Mouse (Mus musculus) thymus, adult 2 months (tissue): ENCODE data around the gene Zfp189. TPM values are rescaled to one million over a fixed set of nuclear protein-coding genes. Genes with fewer than 3 reads are reported as not detected.

Experiments used
- DNase-seq: peaks from one replicate; pipeline ENCODE4 v3.0.0; 2021
- H3K27ac ChIP-seq: fragments of 200-500 bp; 2 replicates; pipeline ENCODE4 v1.5.1; 2012; ENCODE audit warnings: low read length, control low read depth; ENCODE audit not compliant: control insufficient read depth, insufficient read depth
- H3K27me3 ChIP-seq: fragments of 200-500 bp; 2 replicates; pipeline ENCODE4 v1.6.1; 2012; ENCODE audit warnings: mild to moderate bottlenecking, low read length, moderate library complexity, mixed read lengths; ENCODE audit not compliant: control insufficient read depth, insufficient read depth
- H3K36me3 ChIP-seq: fragments of 200-500 bp; 2 replicates; pipeline ENCODE4 v1.6.1; 2012; ENCODE audit warnings: mild to moderate bottlenecking, low read length, moderate library complexity; ENCODE audit not compliant: control insufficient read depth, insufficient read depth
- H3K4me1 ChIP-seq: fragments of 200-500 bp; replicated peaks from 2 replicates; pipeline ENCODE4 v1.6.1; 2012; ENCODE audit warnings: low read length; ENCODE audit not compliant: control insufficient read depth, insufficient read depth
- H3K4me3 ChIP-seq: fragments of 200-500 bp; 2 replicates; pipeline ENCODE4 v1.5.1; 2012; ENCODE audit warnings: mild to moderate bottlenecking, low read length, control low read depth, moderate library complexity; ENCODE audit not compliant: control insufficient read depth, insufficient read depth
- CTCF ChIP-seq: fragments of 200-500 bp; IDR thresholded peaks from 2 replicates; pipeline ENCODE4 v1.5.1; 2012; ENCODE audit warnings: mild to moderate bottlenecking, control low read depth, low read length, moderate library complexity, borderline replicate concordance; ENCODE audit not compliant: control insufficient read depth, poor library complexity, insufficient read depth; ENCODE audit errors: extremely low read depth
- POLR2A ChIP-seq: fragments of 200-500 bp; IDR thresholded peaks from 2 replicates; pipeline ENCODE4 v1.6.1; 2012; ENCODE audit warnings: mild to moderate bottlenecking, low read length, control low read depth, moderate library complexity; ENCODE audit not compliant: control insufficient read depth, poor library complexity, insufficient read depth; ENCODE audit errors: extremely low read depth
- WGBS: fragments of 180-500 bp; shearing (Covaris S2); methylation state at CpG from one replicate; pipeline ENCODE4 v1.1.7; 2018; 5-methylcytosine and 5-hydroxymethylcytosine counted together
- polyA plus RNA-seq: library from polyadenylated mRNA; depleted of rRNA; stranded (reverse); fragments of >200 nt; gene quantifications from 2 replicates; pipeline ENCODE4 v1.2.3, GENCODE M21; 2012

The Zfp189 gene
- polyA plus RNA-seq, 1 experiment = 1.9 TPM

GRCm38 (mm10) chr4:49535675-49536294 lies 14.8 kb downstream of the Zfp189 start:
- no peaks in the 10 kb centered on the region for H3K27me3 ChIP-seq
- no peak for DNase-seq
- TF ChIP-seq POLR2A (no peak), CTCF (no peak)
- no peak overlapping the region for H3K4me3 ChIP-seq
- H3K36me3 ChIP-seq = no peaks in the 10 kb centered on the region
- H3K27ac ChIP-seq = no peak overlapping the region
- WGBS = 91% methylated on average over 4 of the region's 4 CpGs
- H3K4me1 ChIP-seq = no peaks in the 10 kb centered on the region

DNA sequence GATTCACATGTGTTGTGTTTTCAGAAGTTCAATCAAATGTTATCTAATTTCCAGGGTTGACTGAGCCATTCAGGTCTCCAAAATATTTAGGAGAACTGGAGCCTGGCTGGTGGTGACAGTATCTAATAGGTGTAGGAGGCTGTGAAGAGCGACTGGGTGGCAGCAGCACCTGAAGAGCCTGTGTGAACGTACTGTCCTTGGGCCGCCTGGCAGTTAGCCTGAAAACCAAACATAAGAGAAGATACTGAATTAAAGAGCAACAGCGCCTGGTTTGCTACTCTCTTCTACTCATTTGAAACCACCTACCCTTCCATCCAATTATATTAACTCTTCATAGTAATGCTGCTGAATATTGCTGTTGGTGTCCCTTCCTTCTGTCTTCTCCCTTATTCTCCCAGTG lies 15.7 kb downstream of the Zfp189 start:
- TF ChIP-seq CTCF (no peak), POLR2A (no peak)
- no peak for DNase-seq
- Histone ChIP-seq H3K27ac (no peak overlapping the region), H3K4me3 (no peak overlapping the region), H3K4me1 (no peaks in the 10 kb centered on the region), H3K36me3 (no peaks in the 10 kb centered on the region), H3K27me3 (no peaks in the 10 kb centered on the region)
- WGBS = 97% methylated on average over 4 of the region's 4 CpGs

- Histone ChIP-seq H3K27me3 (no peaks in the 10 kb centered on the region), H3K36me3 (no peaks in the 10 kb centered on the region), H3K27ac (no peak overlapping the region), H3K4me1 (no peaks in the 10 kb centered on the region), H3K4me3 (no peak overlapping the region)
- TF ChIP-seq CTCF = no peak
- no peak for TF ChIP-seq POLR2A
- 64% methylated on average over 6 of the region's 6 CpGs for whole genome bisulfite sequencing
- DNase-seq = no peak
Observed at GRCm38 (mm10) chr4:49539665-49540064, 18.7 kb downstream of the Zfp189 start.

DNA sequence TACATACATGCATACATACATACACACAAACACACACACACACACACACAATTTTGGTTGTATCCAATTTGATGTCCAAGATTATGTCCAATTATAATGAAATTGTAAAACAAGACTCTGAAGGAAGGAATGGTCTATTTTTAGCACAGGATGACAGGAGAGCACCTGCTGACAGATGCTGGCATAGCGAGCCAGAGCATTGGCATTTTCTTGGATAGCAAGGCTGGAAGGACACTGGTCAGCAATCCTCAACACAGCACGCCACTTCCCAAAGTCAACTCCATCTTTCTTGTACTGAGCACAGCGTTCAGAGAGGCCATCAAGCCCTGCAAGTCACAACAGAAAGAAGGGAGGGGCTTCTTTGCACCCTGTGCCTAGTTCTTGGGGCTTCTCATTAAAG lies 20.0 kb downstream of the Zfp189 start:
- H3K36me3 ChIP-seq = no peaks in the 10 kb centered on the region
- no peaks in the 10 kb centered on the region for H3K4me1 ChIP-seq
- WGBS = 76% methylated on average over 3 of the region's 3 CpGs
- no peak for TF ChIP-seq CTCF
- no peak for TF ChIP-seq POLR2A
- DNase-seq = no peak
- H3K27me3 ChIP-seq = no peaks in the 10 kb centered on the region
- H3K27ac ChIP-seq = no peak overlapping the region
- H3K4me3 ChIP-seq = no peak overlapping the region

GRCm38 (mm10) chr4:49546026-49546425 lies 25.1 kb downstream of the Zfp189 start:
- H3K27ac ChIP-seq = no peak overlapping the region
- H3K4me1 ChIP-seq = no peaks in the 10 kb centered on the region
- no peaks in the 10 kb centered on the region for H3K36me3 ChIP-seq
- DNase-seq = no peak
- TF ChIP-seq CTCF = no peak
- TF ChIP-seq POLR2A = no peak
- H3K4me3 ChIP-seq = no peak overlapping the region
- WGBS = 86% methylated on average over 2 of the region's 2 CpGs
- no peaks in the 10 kb centered on the region for H3K27me3 ChIP-seq

GRCm38 (mm10) chr4:49546873-49547543 lies 26.0 kb downstream of the Zfp189 start:
- H3K27ac ChIP-seq = no peak overlapping the region
- no peak for TF ChIP-seq CTCF
- TF ChIP-seq POLR2A = no peak
- H3K27me3 ChIP-seq = no peaks in the 10 kb centered on the region
- H3K4me1 ChIP-seq = no peaks in the 10 kb centered on the region
- WGBS = 85% methylated on average over 6 of the region's 6 CpGs
- H3K36me3 ChIP-seq = no peaks in the 10 kb centered on the region
- DNase-seq = no peak
- H3K4me3 ChIP-seq = no peak overlapping the region

GRCm38 (mm10) chr4:49547544-49548219 lies 26.7 kb downstream of the Zfp189 start:
- no peak overlapping the region for H3K27ac ChIP-seq
- H3K4me3 ChIP-seq = no peak overlapping the region
- TF ChIP-seq CTCF = no peak
- TF ChIP-seq POLR2A = no peak

More at GRCm38 (mm10) chr4:49547544-49548219, 26.7 kb downstream of the Zfp189 start:
- H3K4me1 ChIP-seq = no peaks in the 10 kb centered on the region
- WGBS = 94% methylated on average over 7 of the region's 7 CpGs
- H3K36me3 ChIP-seq = no peaks in the 10 kb centered on the region
- H3K27me3 ChIP-seq = no peaks in the 10 kb centered on the region
- no peak for DNase-seq
